Mouse (Mus musculus) gonadal fat pad, adult 2 months (tissue): ENCODE measurements around the gene Nlrc5. TPM values are rescaled to one million over a fixed set of nuclear protein-coding genes. Genes with fewer than 3 reads are reported as not detected.
"Not testable (repeated sequence)": the region's sequence is repeated elsewhere in the genome, so short reads cannot be mapped to it uniquely, and the experiment has no call there.

ENCODE experiments used
- DNase-seq: peaks from one replicate; pipeline ENCODE4 v3.0.0-alpha.2; 2012; ENCODE audit warnings: low read depth
- polyA plus RNA-seq: library from polyadenylated mRNA; depleted of rRNA; stranded (reverse); fragments of >200 nt; gene quantifications from 2 replicates; pipeline ENCODE4 v1.2.3, GENCODE M21; 2012; rRNA removed

Gene Nlrc5
- polyA plus RNA-seq: 11.2 and 13.3 TPM in 2 replicates

DNA sequence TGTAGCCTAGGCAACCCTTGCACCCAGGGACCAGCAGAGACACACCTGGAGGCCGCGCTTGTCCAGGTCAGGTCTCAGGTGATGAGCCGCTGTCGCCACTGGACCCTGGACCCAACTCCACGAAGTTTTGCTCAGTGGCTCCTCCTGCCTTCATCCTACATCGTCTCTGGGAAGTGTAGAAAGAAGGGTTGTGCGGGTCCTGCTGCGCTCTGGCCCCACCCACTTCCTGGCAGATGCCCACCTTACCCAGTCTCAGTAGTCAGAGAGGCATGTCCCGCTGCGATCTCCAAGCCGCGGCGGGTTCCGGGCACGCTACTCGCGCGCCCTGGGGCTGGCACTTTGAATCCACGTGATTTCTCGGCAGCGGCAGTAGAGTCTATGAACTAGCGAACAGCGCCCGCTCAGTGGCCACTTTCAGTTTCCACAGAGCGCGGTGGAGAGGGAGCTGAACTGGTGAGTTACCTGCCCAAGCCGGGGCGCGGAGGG is at the start of gene Nlrc5:
Nlrc5 (plus strand) TSS at position 376 of the 486 bp plus-strand sequence.
- no peak for DNase-seq

DNA sequence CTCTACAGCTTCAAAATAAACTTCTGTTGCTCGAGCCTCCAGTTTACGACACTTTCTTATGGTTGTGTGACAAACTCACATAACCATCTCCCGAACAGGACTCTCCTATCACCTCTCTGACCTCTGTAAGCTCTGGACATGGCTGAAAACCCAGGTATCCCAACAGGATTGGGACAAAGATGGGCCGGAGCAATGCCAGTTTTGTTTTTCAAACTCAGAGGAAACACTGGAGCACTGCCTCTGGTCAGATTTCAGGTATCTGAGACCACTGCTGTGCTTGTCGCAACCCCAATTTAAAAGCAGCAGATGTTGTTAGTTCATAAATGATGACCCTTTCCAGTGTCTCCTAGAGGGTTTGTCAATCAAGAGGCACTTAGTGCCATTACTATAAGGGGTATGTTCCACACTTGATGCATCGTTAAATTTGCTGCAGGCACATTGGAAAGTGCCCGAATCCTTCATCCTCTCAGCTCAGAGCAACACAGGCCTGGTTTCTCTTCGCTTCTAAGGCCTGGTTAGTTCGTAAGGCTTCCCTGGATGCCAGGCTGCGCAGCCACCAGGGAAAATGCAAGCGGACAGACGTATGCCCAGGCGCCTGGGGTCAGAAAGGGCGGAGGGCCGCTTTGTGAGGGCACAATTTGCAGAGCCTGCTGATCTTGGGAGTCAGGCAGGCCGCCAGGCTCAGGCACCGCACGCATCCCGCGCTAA is 48.5 kb upstream of the Nlrc5 start:
- DNase-seq: no peak

DNA sequence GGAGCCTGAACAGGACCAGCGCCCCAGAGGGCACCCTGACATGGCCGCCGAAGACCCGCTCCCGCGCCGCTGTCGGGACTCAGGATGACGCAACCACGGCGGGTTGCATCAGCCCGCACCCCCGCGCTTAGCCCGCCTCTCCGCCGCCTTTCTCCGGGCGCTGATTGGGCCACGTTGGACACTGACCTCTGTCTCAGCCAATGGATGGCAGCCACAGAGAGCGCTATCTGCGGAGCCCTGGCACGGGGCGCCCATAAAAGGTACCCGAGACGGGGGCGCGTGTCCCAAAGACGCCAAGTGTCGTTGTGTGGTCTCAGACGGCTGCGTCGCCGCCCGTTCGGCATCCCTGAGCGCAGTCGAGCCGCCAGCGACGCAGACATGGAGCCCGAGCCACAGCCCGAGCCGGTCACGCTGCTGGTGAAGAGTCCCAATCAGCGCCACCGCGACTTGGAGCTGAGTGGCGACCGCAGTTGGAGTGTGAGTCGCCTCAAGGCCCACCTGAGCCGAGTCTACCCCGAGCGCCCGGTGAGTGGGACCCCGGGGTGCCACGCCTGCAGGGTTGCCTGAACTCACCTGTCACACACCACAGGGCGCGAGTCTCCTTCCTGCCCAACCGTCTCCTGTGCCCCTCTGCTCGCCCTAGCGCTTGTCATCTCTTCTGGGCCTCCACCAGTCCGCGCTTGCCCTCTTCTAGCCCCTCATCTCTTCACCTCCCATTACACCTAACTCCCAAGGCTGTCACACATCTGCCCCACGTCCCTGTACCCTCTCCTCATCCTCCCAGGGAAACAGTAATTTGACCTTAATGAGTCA is 47.7 kb upstream of the Nlrc5 start, which contains the start of gene Herpud1:
Herpud1 (plus strand) TSS at position 225 of the 813 bp plus-strand sequence.
- DNase-seq: no peak

DNA sequence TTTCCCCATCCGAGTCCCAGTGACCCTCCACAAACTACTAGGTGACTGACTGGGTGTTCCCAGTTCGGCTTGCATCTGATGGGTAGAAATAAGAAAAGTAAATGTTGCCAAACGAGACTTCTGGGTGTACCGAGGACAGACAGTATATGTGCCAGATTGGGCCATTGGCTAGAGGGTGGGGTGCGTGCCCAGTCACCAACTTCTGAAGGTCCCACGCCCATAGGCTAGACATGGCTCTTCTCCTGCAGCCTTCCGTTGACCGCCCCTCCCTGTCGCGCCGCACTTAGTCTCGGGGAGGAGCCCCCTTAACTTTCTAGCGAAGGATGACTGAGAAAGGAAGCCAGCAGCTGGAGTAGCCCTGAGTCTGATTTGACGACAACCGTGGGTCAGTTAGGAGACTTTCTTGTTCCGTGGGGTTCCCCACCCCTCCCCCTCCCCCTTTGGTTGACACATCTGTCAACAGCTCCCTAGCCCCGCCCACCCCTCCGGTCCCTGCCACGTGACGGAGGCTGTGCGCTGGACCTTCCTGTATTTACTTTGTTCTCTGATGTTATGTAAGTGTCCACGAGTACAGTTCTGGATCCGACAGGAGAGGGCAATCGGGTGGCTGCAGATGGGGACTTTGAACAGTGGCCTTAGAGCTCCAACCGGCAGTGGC is 47.0 kb upstream of the Nlrc5 start:
- DNase-seq: no peak

DNA sequence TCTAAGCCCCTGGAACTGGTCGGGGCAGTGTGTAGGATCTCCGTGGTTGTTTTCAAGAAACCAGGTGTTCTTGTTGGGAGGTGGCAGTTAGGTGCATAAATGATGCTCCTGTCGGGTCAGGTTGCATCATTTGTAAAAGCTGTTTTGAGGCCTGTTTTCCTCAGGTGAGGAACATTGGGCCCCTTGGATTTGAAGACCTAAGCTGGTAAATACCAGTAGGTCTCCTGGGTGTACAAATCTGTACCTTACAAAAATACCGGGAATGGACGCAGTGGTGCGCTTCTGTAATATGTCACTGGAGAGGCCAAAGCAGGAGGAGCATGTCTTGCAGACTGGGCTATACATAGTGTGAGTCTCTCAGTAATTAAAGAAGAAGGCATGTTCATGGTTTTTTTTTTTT is 46.4 kb upstream of the Nlrc5 start:
- DNase-seq: no peak

DNA sequence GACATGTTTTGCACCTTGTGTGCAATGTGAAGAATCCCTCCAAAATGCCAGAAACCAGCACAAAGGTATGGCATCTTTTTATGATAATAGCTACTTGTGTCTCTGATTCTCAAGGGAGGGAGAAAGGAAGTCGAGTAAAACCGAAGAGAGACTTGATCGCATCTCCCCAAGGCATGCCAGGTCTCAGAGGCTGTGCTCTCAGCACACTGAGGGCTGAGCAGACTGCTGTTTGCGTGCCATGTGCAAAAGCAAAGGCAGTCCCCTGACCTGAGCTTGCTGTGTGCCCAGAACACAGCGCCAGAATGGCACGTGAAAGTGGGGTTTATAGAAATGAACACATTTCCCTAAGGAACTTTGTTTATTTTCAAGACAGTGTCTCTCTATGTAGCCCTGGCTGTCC is 44.6 kb upstream of the Nlrc5 start:
- DNase-seq: no peak

DNA sequence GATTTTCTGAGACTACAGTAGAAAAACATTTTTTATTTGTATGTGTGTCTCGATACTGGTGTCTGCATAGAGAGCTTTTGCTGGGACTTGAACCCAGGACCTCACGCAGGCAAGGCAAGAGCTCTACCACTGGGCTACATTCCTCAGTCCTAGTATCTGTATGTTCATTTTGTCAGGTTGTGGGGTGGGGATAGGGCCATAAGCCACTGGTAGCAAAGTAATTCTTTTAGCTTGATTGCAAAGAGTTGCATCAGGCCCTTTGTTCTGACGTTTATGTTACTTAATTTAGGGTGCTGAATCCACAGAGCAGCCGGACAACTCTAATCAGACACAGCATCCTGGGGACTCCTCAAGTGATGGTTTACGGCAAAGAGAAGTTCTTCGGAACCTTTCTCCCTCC is 43.7 kb upstream of the Nlrc5 start:
- DNase-seq: no peak

DNA sequence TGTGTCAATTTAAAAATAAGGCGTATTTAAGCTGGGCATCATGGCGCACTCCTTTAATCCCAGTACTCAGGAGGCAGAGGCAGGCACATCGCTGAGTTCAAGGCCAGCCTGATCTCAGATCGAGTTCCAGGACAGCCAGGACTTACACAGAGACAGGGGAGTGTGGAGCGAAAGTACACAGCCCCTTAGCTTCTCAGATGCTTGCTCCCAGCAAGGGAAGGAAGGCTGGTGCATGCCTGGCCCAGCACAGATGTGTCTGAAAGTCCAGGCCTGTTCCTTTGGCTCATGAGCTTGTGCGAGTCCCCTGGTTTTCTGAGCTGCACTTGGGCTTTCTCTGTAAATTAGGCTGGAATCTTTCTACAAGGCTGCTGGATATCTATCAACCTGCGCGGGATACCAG is 43.2 kb upstream of the Nlrc5 start:
- DNase-seq: no peak

DNA sequence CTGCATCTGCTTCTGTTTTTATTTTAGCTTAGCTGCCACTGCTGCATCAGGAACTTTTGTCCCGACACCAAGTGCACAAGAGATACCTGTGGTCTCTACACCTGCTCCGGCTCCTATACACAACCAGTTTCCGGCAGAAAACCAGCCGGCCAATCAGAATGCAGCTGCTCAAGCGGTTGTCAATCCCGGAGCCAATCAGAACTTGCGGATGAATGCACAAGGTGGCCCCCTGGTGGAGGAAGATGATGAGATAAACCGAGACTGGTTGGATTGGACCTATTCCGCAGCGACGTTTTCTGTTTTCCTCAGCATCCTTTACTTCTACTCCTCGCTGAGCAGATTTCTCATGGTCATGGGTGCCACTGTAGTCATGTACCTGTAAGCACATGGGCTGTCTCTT is 42.0 kb upstream of the Nlrc5 start:
- no peak for DNase-seq

DNA sequence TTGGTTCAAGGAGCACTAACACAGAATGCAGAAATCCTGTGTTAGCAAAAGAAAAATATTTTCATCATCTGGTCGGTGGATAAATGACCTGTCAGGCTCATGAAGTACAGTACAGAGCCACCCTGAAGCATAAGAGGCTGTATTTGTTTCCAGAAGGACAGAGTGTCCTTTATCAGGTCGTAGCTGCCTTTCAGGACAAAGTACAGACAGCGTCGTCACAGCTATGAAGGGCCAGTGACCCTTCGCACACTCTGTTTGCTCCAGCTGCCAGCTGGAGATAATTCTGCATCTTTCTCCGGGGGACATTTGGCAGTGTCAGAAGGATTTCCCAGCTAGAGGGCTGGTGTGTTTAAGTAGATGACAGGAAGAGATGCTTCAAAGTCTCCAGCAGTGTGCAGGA is 41.5 kb upstream of the Nlrc5 start:
- DNase-seq: no peak

DNA sequence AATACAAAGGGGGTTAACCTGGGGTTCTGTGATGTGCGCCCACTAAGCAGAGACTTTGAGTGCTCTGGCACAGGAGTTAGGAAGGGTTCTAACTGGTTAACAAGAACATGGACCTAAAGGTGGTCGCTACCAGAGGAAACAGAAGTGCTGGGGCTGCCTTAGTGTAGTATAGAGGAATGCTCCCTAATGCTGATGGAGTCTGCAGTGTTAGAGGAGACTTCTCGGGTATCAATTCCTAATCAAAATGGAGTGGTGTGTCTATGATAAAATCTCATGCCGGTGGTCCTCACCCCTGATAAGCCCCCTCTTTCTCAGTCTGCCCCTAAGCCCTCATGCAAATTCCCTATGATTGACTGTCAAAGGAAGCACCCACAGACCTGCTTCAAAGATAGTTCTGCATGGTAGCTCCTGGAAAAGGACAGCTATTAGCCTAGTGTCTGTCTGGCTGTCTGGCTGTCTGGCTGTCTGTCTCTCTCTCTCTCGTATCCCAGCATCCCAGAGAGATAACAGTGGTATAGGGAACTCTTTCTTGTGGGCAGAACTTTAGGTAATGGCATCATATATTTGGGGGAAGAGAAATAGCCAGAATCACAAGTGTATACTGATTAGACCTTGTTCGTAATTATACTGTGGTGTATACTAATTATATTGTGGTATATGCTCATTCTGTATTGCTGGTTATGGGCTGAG is 38.2 kb upstream of the Nlrc5 start:
- DNase-seq: no peak

DNA sequence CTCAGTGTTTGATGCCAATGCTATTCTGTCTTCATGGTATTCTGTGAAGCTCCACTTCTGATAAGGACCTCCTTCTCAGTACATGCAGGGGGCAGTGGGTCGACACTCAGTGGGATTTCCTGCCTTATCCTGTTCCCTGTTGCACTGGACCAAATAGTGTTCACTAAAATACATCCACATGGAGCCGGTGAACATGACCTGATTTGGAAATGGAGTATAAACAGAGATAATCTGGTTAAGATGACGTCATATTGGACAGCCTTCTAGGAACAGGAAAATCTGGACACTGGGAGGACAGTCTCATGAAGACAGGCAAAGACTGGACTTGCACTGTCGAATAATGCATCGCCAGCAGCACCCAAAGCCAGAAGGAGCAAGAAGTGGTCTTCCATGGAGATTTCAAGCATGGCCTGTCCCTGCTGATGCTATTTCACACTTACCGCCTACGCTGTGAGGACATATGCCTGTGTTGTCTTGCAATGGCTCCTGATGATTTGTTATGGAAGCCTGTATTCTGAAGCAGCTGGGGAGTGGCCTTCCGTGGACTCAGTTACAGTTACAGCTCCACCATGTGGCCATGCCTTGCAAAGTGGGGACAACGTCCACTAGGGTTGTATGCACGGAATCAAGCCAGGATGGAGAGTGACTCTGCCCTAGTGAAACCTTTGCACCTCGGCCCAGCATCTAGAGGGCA is 37.0 kb upstream of the Nlrc5 start:
- DNase-seq: no peak

DNA sequence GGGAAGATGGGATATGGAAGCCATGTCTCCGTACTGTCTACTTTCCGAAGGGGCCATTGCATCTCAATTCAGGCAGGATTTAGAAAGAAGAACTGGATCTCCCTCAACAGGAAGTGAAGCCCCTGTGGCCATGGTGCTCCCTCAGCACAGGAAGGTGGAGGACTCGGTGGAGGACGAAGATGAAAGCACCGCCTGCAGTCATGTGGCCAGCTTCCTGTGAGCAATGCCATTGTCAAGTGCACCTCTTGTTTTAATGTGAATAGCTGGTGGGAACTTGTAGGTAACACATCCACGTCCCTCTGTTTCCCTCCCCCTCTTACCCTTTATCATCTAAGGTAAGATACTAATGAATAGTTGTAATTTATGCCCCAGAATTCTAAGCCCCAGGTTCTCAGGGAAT is 35.6 kb upstream of the Nlrc5 start:
- DNase-seq: no peak

DNA sequence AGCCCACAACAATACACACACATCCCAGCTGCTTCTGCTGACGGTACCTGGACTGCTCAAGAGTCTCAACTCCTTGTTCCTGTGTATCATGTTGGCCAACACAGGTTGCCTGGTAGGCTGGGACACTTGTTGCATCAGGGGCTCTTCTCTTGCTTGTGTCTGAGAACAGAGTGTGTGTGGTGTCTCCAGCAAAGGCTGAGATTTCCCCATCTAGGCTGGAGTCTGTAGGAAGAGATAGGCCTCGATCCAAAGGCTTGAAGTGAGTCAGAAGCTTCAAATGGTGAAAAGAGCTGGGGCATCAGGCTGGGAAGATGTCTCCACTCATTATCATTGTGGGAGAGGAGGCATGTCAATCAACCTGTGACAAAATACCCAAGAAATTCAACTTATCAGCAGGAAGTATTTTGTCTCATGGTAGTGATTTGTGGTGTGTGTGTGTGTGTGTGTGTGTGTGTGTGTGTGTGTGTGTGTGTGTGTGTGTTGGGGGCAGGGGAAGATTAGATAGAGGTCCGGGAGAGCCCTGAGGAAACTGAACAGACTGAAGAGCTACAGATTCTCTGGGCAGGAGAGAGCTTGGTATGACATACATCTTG is 34.7 kb upstream of the Nlrc5 start:
- no peak for DNase-seq

DNA sequence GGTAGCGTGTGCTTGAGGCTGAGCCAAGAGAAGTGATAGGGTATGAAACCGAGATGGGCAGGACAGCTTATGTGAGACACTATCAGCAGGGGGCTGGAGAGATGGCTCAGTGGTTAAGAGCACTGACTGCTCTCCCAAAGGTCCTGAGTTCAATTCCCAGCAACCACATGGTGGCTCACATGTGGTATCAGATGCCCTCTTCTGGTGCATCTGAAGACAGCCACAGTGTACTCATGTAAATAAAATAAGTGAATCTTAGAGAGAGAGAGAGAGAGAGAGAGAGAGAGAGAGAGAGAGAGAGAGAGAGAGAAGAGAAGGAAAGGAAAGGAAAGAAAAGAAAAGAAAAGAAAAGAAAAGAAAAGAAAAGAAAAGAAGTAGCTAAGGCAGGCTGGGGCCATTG is 34.2 kb upstream of the Nlrc5 start:
- not testable (repeated sequence) for DNase-seq

DNA sequence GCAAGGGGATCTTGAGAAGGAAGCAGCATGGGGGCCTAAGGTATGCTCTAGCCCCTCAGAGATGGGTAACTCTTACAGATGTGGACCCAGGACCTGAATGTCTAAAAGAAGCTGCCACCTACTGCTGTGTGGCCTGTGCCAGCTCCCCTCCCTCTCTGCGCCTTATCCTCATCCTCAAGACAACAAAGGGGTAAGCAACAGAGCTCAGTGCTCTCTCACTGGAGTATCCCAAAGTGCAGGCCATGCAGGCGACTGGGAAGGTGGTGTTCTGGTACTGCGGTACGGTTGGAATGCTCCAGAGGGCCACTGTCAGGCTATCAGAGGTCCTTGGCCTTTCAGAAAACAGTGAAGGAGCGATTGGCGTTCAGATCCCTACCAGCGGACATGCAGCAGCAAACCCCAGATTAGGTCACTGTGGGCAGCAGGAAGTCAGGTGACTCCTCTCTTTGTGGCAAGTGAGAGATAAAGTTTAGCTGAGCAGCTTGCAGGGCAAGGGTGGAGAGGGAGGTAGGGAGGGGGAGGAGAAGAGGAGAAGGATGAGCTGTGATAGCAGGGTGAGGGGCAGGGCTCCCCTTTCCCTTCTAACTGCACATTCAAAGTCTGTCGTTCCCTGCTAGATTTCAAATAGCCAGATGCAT is 25.6 kb upstream of the Nlrc5 start:
- no peak for DNase-seq

DNA sequence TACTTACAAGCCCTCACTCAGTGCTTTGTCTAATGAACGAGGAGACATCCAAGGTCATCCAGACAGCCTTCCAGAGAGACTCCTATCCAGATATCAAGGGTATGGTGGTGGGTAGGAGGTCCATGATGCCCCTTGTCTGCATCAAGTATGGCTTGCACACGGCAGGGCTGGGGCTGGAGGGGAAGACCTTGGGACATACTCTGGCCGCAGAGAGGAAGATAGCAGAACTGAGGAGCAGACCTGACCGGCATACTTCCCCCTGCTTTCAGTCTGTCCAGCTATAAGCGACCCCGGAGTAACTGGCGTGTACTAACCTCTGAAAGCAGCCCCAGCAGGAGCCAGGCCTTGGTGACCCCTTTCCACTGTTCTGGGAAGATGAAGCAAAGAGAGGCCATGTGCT is 24.6 kb upstream of the Nlrc5 start:
- DNase-seq: no peak

DNA sequence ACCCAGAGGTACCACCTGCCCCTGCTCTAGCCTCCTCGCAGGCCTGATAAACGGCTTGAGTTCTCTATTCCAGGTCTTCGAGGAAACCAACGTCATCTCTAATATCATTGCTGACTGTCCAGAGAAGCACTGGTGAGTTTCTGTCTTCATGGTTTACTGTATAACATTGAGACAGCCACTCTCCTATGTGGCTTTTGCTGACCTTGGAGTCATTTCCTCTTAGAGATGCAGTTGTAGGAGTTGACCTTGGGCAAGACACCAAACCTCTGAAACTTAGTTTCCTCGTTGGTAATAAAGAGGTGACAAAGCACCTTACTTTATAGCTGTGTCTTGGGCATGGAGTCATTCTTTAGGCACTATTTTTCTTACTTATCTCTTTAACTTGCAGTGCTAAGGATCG is 21.6 kb upstream of the Nlrc5 start:
- no peak for DNase-seq

DNA sequence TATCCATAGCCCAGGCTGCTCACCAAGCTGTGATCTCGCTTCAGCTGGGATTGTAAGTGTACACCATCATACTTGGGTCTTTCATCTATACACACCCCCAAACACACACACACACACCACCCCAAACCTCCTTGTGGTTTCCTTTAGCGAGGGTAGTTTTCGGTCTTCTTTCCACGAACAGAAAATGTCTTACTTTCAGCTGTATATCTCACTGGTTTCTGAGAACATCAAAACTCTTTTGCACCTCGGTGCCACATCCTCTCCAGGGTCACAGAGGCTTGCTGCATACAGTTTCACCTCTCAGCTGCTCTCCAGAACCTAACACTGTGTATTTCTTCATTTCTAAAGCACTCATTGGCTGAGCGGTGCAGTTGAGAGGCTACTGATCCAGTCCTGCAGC is 20.6 kb upstream of the Nlrc5 start:
- no peak for DNase-seq

DNA sequence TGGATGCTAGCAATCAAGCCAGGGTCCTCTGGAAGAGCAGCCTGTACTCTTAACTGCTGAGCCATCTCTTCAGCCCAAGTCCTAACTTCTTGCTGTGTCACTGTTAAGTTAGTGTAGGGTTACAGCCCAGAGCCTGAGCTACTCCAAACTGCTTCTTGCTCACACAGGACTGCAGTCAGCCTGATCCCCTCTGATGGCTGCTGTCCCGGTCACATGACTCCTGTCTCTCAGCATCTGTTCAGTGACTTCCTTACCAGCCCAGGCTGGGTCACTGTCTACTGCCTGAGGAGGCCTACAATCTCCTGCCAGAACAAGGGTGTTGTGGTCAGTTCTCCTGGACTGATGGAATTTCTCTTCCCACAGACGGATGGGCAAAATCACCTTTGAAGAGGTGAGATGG is 18.9 kb upstream of the Nlrc5 start:
- DNase-seq: no peak

DNA sequence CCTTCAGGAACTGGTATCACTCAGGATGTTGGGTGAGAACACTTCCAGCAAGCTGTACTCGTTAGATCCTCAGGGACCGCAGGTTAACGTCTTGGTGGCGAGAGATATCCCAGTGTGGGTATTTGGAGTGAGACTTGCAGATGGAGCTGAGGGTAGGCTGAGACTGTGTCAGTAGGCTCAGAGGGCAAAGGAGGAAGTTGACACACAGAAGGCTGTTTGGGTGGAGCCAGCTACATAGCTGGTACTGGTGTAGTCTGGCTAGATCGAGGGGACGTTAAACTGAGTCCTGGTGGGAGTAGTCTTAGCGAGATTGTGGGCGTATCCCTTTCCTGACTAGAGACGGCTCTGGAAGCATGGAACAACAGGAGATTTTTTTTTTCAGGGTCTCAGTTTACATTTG is 16.1 kb upstream of the Nlrc5 start:
- DNase-seq: no peak
